ENCODE assay signal across 8 mouse cellular contexts in genomic region chr5:117938182-117938581, GRCm38 (mm10). TPM values are rescaled to one million over a fixed set of nuclear protein-coding genes. Genes with fewer than 3 reads are reported as not detected.
A peak's percentile ranks its signal among the peaks of the same experiment; 100 is the strongest.
DNase-seq lines count a peak whose midpoint lies in the region; ATAC-seq and TF ChIP-seq lines count a peak whose summit lies in the region.

No protein-coding gene starts in this region.

- ATAC-seq in hindbrain, postnatal 0 days: peak; percentile 38; the same call in 1 of the 2 replicates
- no peak for ATAC-seq in midbrain, postnatal 0 days (ENCODE audit: low FRiP score)

- DNase-seq in ovary, postnatal 14 days (ENCODE audit: low spot score): peak; percentile 61
- DNase-seq in ovary, postnatal 10 days (ENCODE audit: low spot score): no peak
- DNase-seq in gastrocnemius, adult 18-20 months (ENCODE audit: low spot score): peak; percentile 49
- DNase-seq in hindbrain, postnatal 0 days (ENCODE audit: low spot score): peak; percentile 72
- DNase-seq in liver, adult 2 months (ENCODE audit: extremely low read depth, low read depth, low spot score): peak; percentile 33
- DNase-seq in midbrain, postnatal 0 days (ENCODE audit: low spot score): peak; percentile 43
- DNase-seq in testis, postnatal 10 days (ENCODE audit: low spot score): peak; percentile 84

- peak overlapping the region; percentile 38 for H3K4me2 ChIP-seq in hindbrain, postnatal 0 days (ENCODE audit: low read depth, low read length)
- H3K4me2 ChIP-seq in midbrain, postnatal 0 days (ENCODE audit: low read depth, low read length, poor library complexity, severe bottlenecking): no peak overlapping the region

- H3K79me2 ChIP-seq in liver, adult 2 months (ENCODE audit: control insufficient read depth, insufficient read depth, low read length): no peaks in the 10 kb centered on the region

- H3K36me3 ChIP-seq in hindbrain, postnatal 0 days (ENCODE audit: insufficient read depth, low read length): no peaks in the 10 kb centered on the region
- H3K36me3 ChIP-seq in liver, adult 2 months (ENCODE audit: control insufficient read depth, insufficient read depth, low read length): no peaks in the 10 kb centered on the region
- H3K36me3 ChIP-seq in midbrain, postnatal 0 days (ENCODE audit: insufficient read depth, low read length): no peaks in the 10 kb centered on the region

- no peak overlapping the region for H3K9ac ChIP-seq in hindbrain, postnatal 0 days (replicated peaks; ENCODE audit: low read length)
- no peak overlapping the region for H3K9ac ChIP-seq in liver, adult 2 months (ENCODE audit: low read depth, low read length)
- no peak overlapping the region for H3K9ac ChIP-seq in midbrain, postnatal 0 days (replicated peaks; ENCODE audit: low read length, poor library complexity, severe bottlenecking)

- peak overlapping the region; percentile 28 for H3K4me3 ChIP-seq in brown adipose tissue, adult 24 weeks (ENCODE audit: insufficient read depth, low read depth, low read length)
- H3K4me3 ChIP-seq in hindbrain, postnatal 0 days (ENCODE audit: low read length): peak overlapping the region; percentile 5; the same call in 1 of the 2 replicates
- H3K4me3 ChIP-seq in liver, adult 2 months (ENCODE audit: insufficient read depth, low read depth, low read length): no peak overlapping the region
- no peak overlapping the region for H3K4me3 ChIP-seq in midbrain, postnatal 0 days (ENCODE audit: low read depth, low read length)

- 26% methylated on average over 14 of the region's 14 CpGs for WGBS in hindbrain, postnatal 0 days
- WGBS in liver, adult 2 months: 8% methylated on average over 14 of the region's 14 CpGs
- WGBS in midbrain, postnatal 0 days: 12% methylated on average over 14 of the region's 14 CpGs

- H3K9me3 ChIP-seq in hindbrain, postnatal 0 days (ENCODE audit: low read length): no peaks in the 10 kb centered on the region
- H3K9me3 ChIP-seq in midbrain, postnatal 0 days (ENCODE audit: low read length): no peaks in the 10 kb centered on the region

- no peaks in the 10 kb centered on the region for H3K27me3 ChIP-seq in hindbrain, postnatal 0 days (ENCODE audit: insufficient read depth, low read length)
- no peaks in the 10 kb centered on the region for H3K27me3 ChIP-seq in liver, adult 2 months (ENCODE audit: control insufficient read depth, insufficient read depth, low read length)
- H3K27me3 ChIP-seq in midbrain, postnatal 0 days (ENCODE audit: insufficient read depth, low read length): 0 out of 2 replicates have a peak, but pooled peaks cover 4% of the 10 kb centered on the region

- no peak for TF ChIP-seq POLR2A in liver, adult 2 months (IDR thresholded peaks at IDR 0.05; ENCODE audit: extremely low read depth, insufficient read depth, low read length)

- no peak overlapping the region for H3K27ac ChIP-seq in brown adipose tissue, adult 24 weeks (replicated peaks; ENCODE audit: low read depth, low read length)
- H3K27ac ChIP-seq in hindbrain, postnatal 0 days: no peak overlapping the region
- H3K27ac ChIP-seq in liver, adult 2 months (replicated peaks; ENCODE audit: insufficient read depth, low read depth, low read length): no peak overlapping the region
- H3K27ac ChIP-seq in midbrain, postnatal 0 days (ENCODE audit: low read depth, low read length): no peak overlapping the region

- no peaks in the 10 kb centered on the region for H3K4me1 ChIP-seq in brown adipose tissue, adult 24 weeks (ENCODE audit: control insufficient read depth, insufficient read depth, insufficient read length, low read length)
- H3K4me1 ChIP-seq in hindbrain, postnatal 0 days (ENCODE audit: insufficient read depth, low read length): no peaks in the 10 kb centered on the region
- H3K4me1 ChIP-seq in liver, adult 2 months (ENCODE audit: control insufficient read depth, insufficient read depth, low read length): no peaks in the 10 kb centered on the region
- H3K4me1 ChIP-seq in midbrain, postnatal 0 days (ENCODE audit: insufficient read depth, low read length): no peaks in the 10 kb centered on the region

- TF ChIP-seq CTCF in hindbrain, postnatal 0 days (IDR thresholded peaks at IDR 0.05; ENCODE audit: low read depth): peak; percentile 79
- TF ChIP-seq CTCF in liver, adult 2 months (IDR thresholded peaks at IDR 0.05; ENCODE audit: low read depth, low read length): peak; percentile 93
- peak; percentile 76 for TF ChIP-seq CTCF in midbrain, postnatal 0 days (IDR thresholded peaks at IDR 0.05)

RNA-seq across cellular contexts. Expression of gene Fbxo21, which starts 38.3 kb away (rescaled TPM):
- 37.9 and 55.5 TPM in 2 replicates for polyA plus RNA-seq in brown adipose tissue, adult 24 weeks (2012; ENCODE audit: insufficient read depth, insufficient read length, missing spikeins)
- total RNA-seq in gastrocnemius, adult 18-20 months (2021): 10 to 100 TPM; 12.5 to 13.9 TPM
- total RNA-seq in hindbrain, postnatal 0 days (2014; rRNA removed): 194 and 198 TPM in 2 replicates
- polyA plus RNA-seq in hindbrain, postnatal 0 days (2015; fragmentation: Nextera tagmentation; extraction: Ambion mirVana): 126 and 134 TPM in 2 replicates
- 55.8 and 83.0 TPM in 2 replicates for total RNA-seq in liver, adult 2 months (2014; rRNA removed)
- 41.9 and 79.0 TPM in 2 replicates for polyA plus RNA-seq in liver, adult 2 months (2012; rRNA removed)
- 203 and 212 TPM in 2 replicates for total RNA-seq in midbrain, postnatal 0 days (2014; rRNA removed)
- 149 and 156 TPM in 2 replicates for polyA plus RNA-seq in midbrain, postnatal 0 days (2015; fragmentation: Nextera tagmentation; extraction: Ambion mirVana)

Comparison
In these comparisons a context has a peak if more than half of its experiments do, and no peak if none do; other contexts are left out.
1. H3K4me3 ChIP-seq: peak in brown adipose tissue, adult 24 weeks (single experiment) and hindbrain, postnatal 0 days (single experiment); none in liver, adult 2 months (single experiment) and midbrain, postnatal 0 days (single experiment).
2. Peak in every context shown above with its lines, with median percentiles within 50 percentile points of each other: CTCF ChIP-seq.